Mouse (Mus musculus): ENCODE data around the gene Gm21693.
"Not testable (repeated sequence)": the region's sequence is repeated elsewhere in the genome, so short reads cannot be mapped to it uniquely, and the experiment has no call there.

Gene Gm21693

DNA sequence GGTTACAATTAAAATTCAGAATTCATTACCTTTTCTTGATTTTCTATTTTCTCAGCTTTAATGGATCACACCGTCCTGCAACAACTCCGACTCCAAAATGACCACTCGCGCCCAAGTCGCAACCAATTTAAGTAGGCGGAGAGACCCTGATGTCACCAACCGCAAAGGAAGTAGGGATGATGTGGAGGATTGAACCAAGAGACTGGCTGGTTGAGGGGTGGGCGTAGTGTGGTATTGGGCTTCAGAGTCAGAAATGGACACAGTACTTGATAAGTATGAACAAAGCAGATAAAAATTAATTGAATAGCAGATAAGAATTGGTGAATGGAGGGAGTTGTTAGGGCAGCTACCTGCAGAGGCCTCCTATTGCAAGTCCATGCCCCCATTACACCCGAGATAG lies at the start of gene Gm21693:
Gm21693 (minus strand) TSS at position 101 of the 400 bp plus-strand sequence.
- DNase-seq (ENCODE audit: low spot score) = not testable (repeated sequence)

DNA sequence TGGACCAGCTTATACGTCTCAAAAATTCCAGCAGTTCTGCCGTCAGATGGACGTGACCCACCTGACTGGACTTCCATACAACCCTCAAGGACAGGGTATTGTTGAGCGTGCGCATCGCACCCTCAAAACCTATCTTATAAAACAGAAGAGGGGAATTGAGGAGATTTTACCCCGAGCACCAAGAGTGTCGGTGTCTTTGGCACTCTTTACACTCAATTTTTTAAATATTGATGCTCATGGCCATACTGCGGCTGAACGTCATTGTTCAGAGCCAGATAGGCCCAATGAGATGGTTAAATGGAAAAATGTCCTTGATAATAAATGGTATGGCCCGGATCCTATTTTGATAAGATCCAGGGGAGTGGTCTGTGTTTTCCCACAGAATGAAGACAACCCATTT lies 4.5 kb downstream of the Gm21693 start:
- DNase-seq (ENCODE audit: low spot score) = not testable (repeated sequence)

DNA sequence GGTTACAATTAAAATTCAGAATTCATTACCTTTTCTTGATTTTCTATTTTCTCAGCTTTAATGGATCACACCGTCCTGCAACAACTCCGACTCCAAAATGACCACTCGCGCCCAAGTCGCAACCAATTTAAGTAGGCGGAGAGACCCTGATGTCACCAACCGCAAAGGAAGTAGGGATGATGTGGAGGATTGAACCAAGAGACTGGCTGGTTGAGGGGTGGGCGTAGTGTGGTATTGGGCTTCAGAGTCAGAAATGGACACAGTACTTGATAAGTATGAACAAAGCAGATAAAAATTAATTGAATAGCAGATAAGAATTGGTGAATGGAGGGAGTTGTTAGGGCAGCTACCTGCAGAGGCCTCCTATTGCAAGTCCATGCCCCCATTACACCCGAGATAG lies 38.8 kb downstream of the Gm21693 start, which contains the start of gene Gm21677:
Gm21677 (minus strand) TSS at position 101 of the 400 bp plus-strand sequence.
- DNase-seq (ENCODE audit: low spot score) = not testable (repeated sequence)

Measured in testis, postnatal 10 days (tissue).